Mouse (Mus musculus): Measurements from ENCODE around the gene Celf3. TPM values are rescaled to one million over a fixed set of nuclear protein-coding genes. Genes with fewer than 3 reads are reported as not detected.

The Celf3 gene
- 32.2 and 44.0 TPM in 2 replicates for polyA plus RNA-seq (2014; fragmentation: Nextera tagmentation; extraction: Ambion mirVana)

- H3K27ac ChIP-seq (ENCODE audit: low read length) = no peak within 1 kb of the TSS
- H3K4me3 ChIP-seq (ENCODE audit: low read depth, low read length) = peak within 1 kb of the TSS; percentile 6; the same call in 1 of the 2 replicates
- no peak within 1 kb of the TSS for H3K4me2 ChIP-seq (replicated peaks; ENCODE audit: low read depth, low read length)
- ATAC-seq (ENCODE audit: insufficient number of reproducible peaks, insufficient read depth, low FRiP score, low read depth) = no peak
- no peaks in the 10 kb centered on the region for H3K9me3 ChIP-seq (ENCODE audit: control insufficient read depth, low read depth, low read length)
- H3K36me3 ChIP-seq (ENCODE audit: control insufficient read depth, insufficient read depth, low read length) = no peaks in the 10 kb centered on the region
- H3K27me3 ChIP-seq (ENCODE audit: control insufficient read depth, insufficient read depth, low read length) = no peaks in the 10 kb centered on the region
- WGBS = 2% methylated on average over 14 of the region's 14 CpGs
- H3K9ac ChIP-seq (replicated peaks; ENCODE audit: low read depth, low read length) = no peak within 1 kb of the TSS
- H3K4me1 ChIP-seq (ENCODE audit: control insufficient read depth, insufficient read depth, low read length) = 0 out of 2 replicates have a peak, but pooled peaks cover 7% of the 10 kb centered on the region
These were observed at the start of gene Celf3 for GRCm38 (mm10) chr3:94477981-94478422. Gene Celf3 (plus strand): TSS chr3:94478295.

- Histone ChIP-seq H3K4me1 (ENCODE audit: control insufficient read depth, insufficient read depth, low read length) (no peaks in the 10 kb centered on the region), H3K4me2 (replicated peaks; ENCODE audit: low read depth, low read length) (no peak overlapping the region), H3K9ac (replicated peaks; ENCODE audit: low read depth, low read length) (no peak overlapping the region), H3K36me3 (ENCODE audit: control insufficient read depth, insufficient read depth, low read length) (no peaks in the 10 kb centered on the region), H3K27ac (ENCODE audit: low read length) (no peak overlapping the region), H3K27me3 (ENCODE audit: control insufficient read depth, insufficient read depth, low read length) (no peaks in the 10 kb centered on the region), H3K4me3 (ENCODE audit: low read depth, low read length) (no peak overlapping the region), H3K9me3 (ENCODE audit: control insufficient read depth, low read depth, low read length) (no peaks in the 10 kb centered on the region)
- 76% methylated on average over 2 of the region's 2 CpGs for WGBS
- ATAC-seq (ENCODE audit: insufficient number of reproducible peaks, insufficient read depth, low FRiP score, low read depth) = no peak
These were observed 47.1 kb upstream of the Celf3 start for GRCm38 (mm10) chr3:94430980-94431379.

DNA sequence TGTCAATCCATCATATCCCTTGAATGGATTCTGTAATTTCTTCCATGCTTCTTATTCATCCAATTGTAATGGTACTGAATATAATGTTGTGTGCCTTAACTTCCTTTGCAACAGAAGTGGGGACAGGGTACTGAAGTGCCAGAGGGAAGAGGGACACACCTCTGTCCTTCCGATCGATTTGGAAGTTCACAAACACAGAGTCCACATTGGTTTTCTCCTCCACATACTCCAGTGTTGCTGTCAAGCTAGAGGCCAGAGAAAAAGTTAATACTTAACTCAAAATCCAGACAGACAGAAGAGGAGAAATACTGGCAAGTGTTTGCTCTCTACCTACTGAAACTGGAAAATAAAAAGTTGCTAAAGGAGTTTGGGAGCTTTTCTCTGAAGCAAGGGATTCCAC lies 43.8 kb upstream of the Celf3 start:
- Histone ChIP-seq H3K27me3 (ENCODE audit: control insufficient read depth, insufficient read depth, low read length) (no peaks in the 10 kb centered on the region), H3K36me3 (ENCODE audit: control insufficient read depth, insufficient read depth, low read length) (no peaks in the 10 kb centered on the region), H3K4me2 (replicated peaks; ENCODE audit: low read depth, low read length) (no peak overlapping the region), H3K9me3 (ENCODE audit: control insufficient read depth, low read depth, low read length) (no peaks in the 10 kb centered on the region), H3K27ac (ENCODE audit: low read length) (no peak overlapping the region), H3K4me3 (ENCODE audit: low read depth, low read length) (no peak overlapping the region), H3K9ac (replicated peaks; ENCODE audit: low read depth, low read length) (no peak overlapping the region), H3K4me1 (ENCODE audit: control insufficient read depth, insufficient read depth, low read length) (no peaks in the 10 kb centered on the region)
- no peak for ATAC-seq (ENCODE audit: insufficient number of reproducible peaks, insufficient read depth, low FRiP score, low read depth)
- WGBS = 62% methylated on average over 2 of the region's 2 CpGs

DNA sequence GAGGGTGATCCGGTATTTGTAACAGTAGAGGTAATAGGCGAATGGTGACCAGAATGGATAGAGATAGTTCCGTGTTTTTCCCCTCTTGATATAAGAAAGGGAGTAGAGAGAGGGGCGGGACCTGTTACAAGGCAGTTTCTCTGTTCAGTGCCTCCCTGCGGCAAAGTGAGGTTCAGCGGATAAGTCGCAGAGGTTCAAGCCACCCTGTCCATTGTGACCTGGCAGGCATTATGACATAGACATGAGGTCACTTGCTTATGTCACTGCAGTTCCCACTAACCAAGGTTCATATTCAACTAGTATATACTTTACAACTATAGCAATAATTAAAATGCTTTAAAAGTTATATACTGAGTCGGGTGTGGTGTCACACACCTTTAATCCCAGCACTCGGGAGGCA lies 41.7 kb upstream of the Celf3 start:
- no peak for ATAC-seq (ENCODE audit: insufficient number of reproducible peaks, insufficient read depth, low FRiP score, low read depth)
- H3K4me2 ChIP-seq (replicated peaks; ENCODE audit: low read depth, low read length) = no peak overlapping the region
- H3K36me3 ChIP-seq (ENCODE audit: control insufficient read depth, insufficient read depth, low read length) = no peaks in the 10 kb centered on the region
- no peaks in the 10 kb centered on the region for H3K4me1 ChIP-seq (ENCODE audit: control insufficient read depth, insufficient read depth, low read length)
- no peak overlapping the region for H3K4me3 ChIP-seq (ENCODE audit: low read depth, low read length)
- WGBS = 84% methylated on average over 9 of the region's 9 CpGs
- H3K9ac ChIP-seq (replicated peaks; ENCODE audit: low read depth, low read length) = no peak overlapping the region
- H3K9me3 ChIP-seq (ENCODE audit: control insufficient read depth, low read depth, low read length) = no peaks in the 10 kb centered on the region
- no peak overlapping the region for H3K27ac ChIP-seq (ENCODE audit: low read length)
- no peaks in the 10 kb centered on the region for H3K27me3 ChIP-seq (ENCODE audit: control insufficient read depth, insufficient read depth, low read length)

- Histone ChIP-seq H3K4me2 (replicated peaks; ENCODE audit: low read depth, low read length) (no peak overlapping the region), H3K27me3 (ENCODE audit: control insufficient read depth, insufficient read depth, low read length) (no peaks in the 10 kb centered on the region), H3K9me3 (ENCODE audit: control insufficient read depth, low read depth, low read length) (no peaks in the 10 kb centered on the region), H3K4me1 (ENCODE audit: control insufficient read depth, insufficient read depth, low read length) (0 out of 2 replicates have a peak, but pooled peaks cover 5% of the 10 kb centered on the region), H3K9ac (replicated peaks; ENCODE audit: low read depth, low read length) (no peak overlapping the region), H3K27ac (ENCODE audit: low read length) (no peak overlapping the region), H3K36me3 (ENCODE audit: control insufficient read depth, insufficient read depth, low read length) (peaks cover 12% of the 10 kb centered on the region), H3K4me3 (ENCODE audit: low read depth, low read length) (no peak overlapping the region)
- no peak for ATAC-seq (ENCODE audit: insufficient number of reproducible peaks, insufficient read depth, low FRiP score, low read depth)
- WGBS = 39% methylated on average over 3 of the region's 3 CpGs
These were observed 36.9 kb upstream of the Celf3 start for GRCm38 (mm10) chr3:94441182-94441581.

GRCm38 (mm10) chr3:94442951-94443596 lies 35.0 kb upstream of the Celf3 start, which contains the start of gene Mrpl9:
Gene Mrpl9 (plus strand): TSS chr3:94443318.
- peaks cover 27% of the 10 kb centered on the region for H3K36me3 ChIP-seq (ENCODE audit: control insufficient read depth, insufficient read depth, low read length)
- H3K27me3 ChIP-seq (ENCODE audit: control insufficient read depth, insufficient read depth, low read length) = no peaks in the 10 kb centered on the region
- peak within 1 kb of the TSS; percentile 84 for H3K4me3 ChIP-seq (ENCODE audit: low read depth, low read length)
- H3K4me1 ChIP-seq (ENCODE audit: control insufficient read depth, insufficient read depth, low read length) = 0 out of 2 replicates have a peak, but pooled peaks cover 5% of the 10 kb centered on the region
- no peaks in the 10 kb centered on the region for H3K9me3 ChIP-seq (ENCODE audit: control insufficient read depth, low read depth, low read length)
- peak within 1 kb of the TSS; percentile 66; the same call in 1 of the 2 replicates for H3K27ac ChIP-seq (ENCODE audit: low read length)
- peak within 1 kb of the TSS; percentile 67 for H3K4me2 ChIP-seq (replicated peaks; ENCODE audit: low read depth, low read length)
- under 1% methylated on average over 39 of the region's 39 CpGs for WGBS
- ATAC-seq (ENCODE audit: insufficient number of reproducible peaks, insufficient read depth, low FRiP score, low read depth) = peak; percentile 97
- H3K9ac ChIP-seq (replicated peaks; ENCODE audit: low read depth, low read length) = peak within 1 kb of the TSS; percentile 87

GRCm38 (mm10) chr3:94443597-94443964 lies 34.5 kb upstream of the Celf3 start, which contains the start of gene Oaz3:
Gene Oaz3 (minus strand): TSS chr3:94443915.
- H3K4me3 ChIP-seq (ENCODE audit: low read depth, low read length) = peak within 1 kb of the TSS; percentile 84
- no peaks in the 10 kb centered on the region for H3K27me3 ChIP-seq (ENCODE audit: control insufficient read depth, insufficient read depth, low read length)
- H3K36me3 ChIP-seq (ENCODE audit: control insufficient read depth, insufficient read depth, low read length) = peaks cover 31% of the 10 kb centered on the region
- 0 out of 2 replicates have a peak, but pooled peaks cover 5% of the 10 kb centered on the region for H3K4me1 ChIP-seq (ENCODE audit: control insufficient read depth, insufficient read depth, low read length)
- peak; percentile 48; the same call in 1 of the 2 replicates for ATAC-seq (ENCODE audit: insufficient number of reproducible peaks, insufficient read depth, low FRiP score, low read depth)
- peak within 1 kb of the TSS; percentile 87 for H3K9ac ChIP-seq (replicated peaks; ENCODE audit: low read depth, low read length)
- 2% methylated on average over 24 of the region's 24 CpGs for WGBS
- peak within 1 kb of the TSS; percentile 67 for H3K4me2 ChIP-seq (replicated peaks; ENCODE audit: low read depth, low read length)
- no peaks in the 10 kb centered on the region for H3K9me3 ChIP-seq (ENCODE audit: control insufficient read depth, low read depth, low read length)
- peak within 1 kb of the TSS; percentile 66; the same call in 1 of the 2 replicates for H3K27ac ChIP-seq (ENCODE audit: low read length)

- no peak overlapping the region for H3K4me2 ChIP-seq (replicated peaks; ENCODE audit: low read depth, low read length)
- no peaks in the 10 kb centered on the region for H3K9me3 ChIP-seq (ENCODE audit: control insufficient read depth, low read depth, low read length)
- no peak overlapping the region for H3K27ac ChIP-seq (ENCODE audit: low read length)
- H3K4me3 ChIP-seq (ENCODE audit: low read depth, low read length) = no peak overlapping the region
- no peak for ATAC-seq (ENCODE audit: insufficient number of reproducible peaks, insufficient read depth, low FRiP score, low read depth)
- H3K4me1 ChIP-seq (ENCODE audit: control insufficient read depth, insufficient read depth, low read length) = 0 out of 2 replicates have a peak, but pooled peaks cover 1% of the 10 kb centered on the region
- peaks cover 33% of the 10 kb centered on the region for H3K36me3 ChIP-seq (ENCODE audit: control insufficient read depth, insufficient read depth, low read length)
- H3K9ac ChIP-seq (replicated peaks; ENCODE audit: low read depth, low read length) = no peak overlapping the region
- H3K27me3 ChIP-seq (ENCODE audit: control insufficient read depth, insufficient read depth, low read length) = no peaks in the 10 kb centered on the region
- 93% methylated on average over 2 of the region's 2 CpGs for WGBS
These were observed 28.7 kb upstream of the Celf3 start for GRCm38 (mm10) chr3:94449377-94449776.

All from stomach, embryonic 14.5 days (tissue).